In genomic region chr5:21246794-21247193, GRCm38 (mm10) we compare ENCODE assay signal across 14 mouse cellular contexts.
DNase-seq lines count a peak whose midpoint lies in the region; ATAC-seq and TF ChIP-seq lines count a peak whose summit lies in the region.
"Had no signal": no experiment of that assay in that cellular context is flagged by ENCODE, and none has a peak within 500 bp of the region (broad histone marks: within the 10 kb centered on the region; RNA-seq: fewer than 3 reads in every experiment).

No protein-coding gene starts in this region.

- no peak for TF ChIP-seq CTCF in kidney, postnatal 0 days (IDR thresholded peaks at IDR 0.05; ENCODE audit: low read depth)
- TF ChIP-seq CTCF in C2C12 (IDR thresholded peaks at IDR 0.05; ENCODE audit: control insufficient read depth, insufficient read depth, insufficient read length), result no peak

- no peak overlapping the region for H3K4me2 ChIP-seq in kidney, postnatal 0 days (ENCODE audit: low read length)
- H3K4me2 ChIP-seq: embryonic facial prominence, embryonic 12.5 days; heart, embryonic 12.5 days; lung, embryonic 14.5 days had no signal

- H3K79me2 ChIP-seq in C2C12 (ENCODE audit: control insufficient read depth, insufficient read depth), result no peaks in the 10 kb centered on the region

- H3K9ac ChIP-seq in kidney, postnatal 0 days (ENCODE audit: low read depth, low read length), result no peak overlapping the region
- H3K9ac ChIP-seq: embryonic facial prominence, embryonic 12.5 days; heart, embryonic 12.5 days; lung, embryonic 14.5 days had no signal

- no peak overlapping the region for H3K27ac ChIP-seq in kidney, postnatal 0 days
- H3K27ac ChIP-seq: embryonic facial prominence, embryonic 12.5 days had no signal

- H3K4me1 ChIP-seq in kidney, postnatal 0 days (replicated peaks; ENCODE audit: insufficient read depth, low read length), result no peaks in the 10 kb centered on the region
- H3K4me1 ChIP-seq: embryonic facial prominence, embryonic 12.5 days; heart, embryonic 12.5 days had no signal

- no peaks in the 10 kb centered on the region for H3K27me3 ChIP-seq in kidney, postnatal 0 days (ENCODE audit: insufficient read depth, low read length)
- H3K27me3 ChIP-seq in C2C12 (ENCODE audit: control insufficient read depth, insufficient read depth, insufficient read length), result no peaks in the 10 kb centered on the region
- H3K27me3 ChIP-seq: embryonic facial prominence, embryonic 12.5 days; heart, embryonic 12.5 days had no signal

- no peak for ATAC-seq in kidney, postnatal 0 days (replicated peaks; ENCODE audit: low FRiP score, low read depth)

- H3K9me3 ChIP-seq in kidney, postnatal 0 days (replicated peaks; ENCODE audit: low read length), result no peaks in the 10 kb centered on the region
- H3K9me3 ChIP-seq: heart, embryonic 12.5 days had no signal

- 47% methylated on average over 6 of the region's 6 CpGs for WGBS in kidney, postnatal 0 days

- no peak overlapping the region for H3K4me3 ChIP-seq in kidney, postnatal 0 days (replicated peaks; ENCODE audit: low read depth, low read length)
- H3K4me3 ChIP-seq in C2C12 (ENCODE audit: insufficient read depth, poor library complexity, severe bottlenecking), result no peak overlapping the region
- H3K4me3 ChIP-seq: embryonic facial prominence, embryonic 12.5 days; heart, embryonic 12.5 days had no signal

- H3K79me3 ChIP-seq in C2C12 (ENCODE audit: low read depth), result no peaks in the 10 kb centered on the region

- no peak overlapping the region for H3ac ChIP-seq in C2C12 (ENCODE audit: control insufficient read depth, insufficient read length, low read depth)

- peak; percentile 27 for DNase-seq in kidney, postnatal 0 days (ENCODE audit: low spot score)
- no peak for DNase-seq in kidney, postnatal 10 days
- peak; percentile 69 for DNase-seq in Muller cell, postnatal 12 days (ENCODE audit: inconsistent ontology term)
- peak; percentile 44 for DNase-seq in brain, adult 2 months (ENCODE audit: low read depth, low spot score)
- DNase-seq in left cerebral cortex, adult 11 months (ENCODE audit: low spot score), result no peak
- no peak for DNase-seq in T-cell, adult 2 months (ENCODE audit: low spot score)
- no peak for DNase-seq in lung, postnatal 10 days
- DNase-seq: cerebellum, postnatal 10 days; heart, postnatal 4 days; lung, embryonic 14.5 days; thymus, postnatal 4 days had no signal

- no peaks in the 10 kb centered on the region for H3K36me3 ChIP-seq in kidney, postnatal 0 days (ENCODE audit: insufficient read depth, low read length)
- no peaks in the 10 kb centered on the region for H3K36me3 ChIP-seq in C2C12 (ENCODE audit: control insufficient read depth, insufficient read depth)
- H3K36me3 ChIP-seq: embryonic facial prominence, embryonic 12.5 days; heart, embryonic 12.5 days had no signal

TF ChIP-seq in C2C12, 6 proteins besides CTCF, POLR2A, EP300 and RAD21:
- TF ChIP-seq MYOD1 (IDR thresholded peaks at IDR 0.05; ENCODE audit: control insufficient read depth, insufficient read length, low read depth) (peak; percentile 24), FOSL1 (IDR thresholded peaks at IDR 0.05; ENCODE audit: insufficient read depth, low read length, poor library complexity, severe bottlenecking) (peak; percentile 77), MAX (IDR thresholded peaks at IDR 0.05) (no peak), MYOG (IDR thresholded peaks at IDR 0.05; ENCODE audit: control insufficient read depth, extremely low read depth, insufficient read length) (no peak)
TF ChIP-seq in C2C12: peak in this region for 2.

Comparison
In these comparisons a context has a peak if more than half of its experiments do, and no peak if none do; other contexts are left out.
1. DNase-seq: peak in kidney, postnatal 0 days (single experiment), Muller cell, postnatal 12 days (single experiment) and brain, adult 2 months (single experiment); none in kidney, postnatal 10 days (single experiment), left cerebral cortex, adult 11 months (single experiment), T-cell, adult 2 months (single experiment) and lung, postnatal 10 days (single experiment).